ENCODE assay signal across 26 mouse cellular contexts in genomic region chr10:44091757-44092156, GRCm38 (mm10).
"Had no signal": no experiment of that assay in that cellular context is flagged by ENCODE, and none has a peak within 500 bp of the region (broad histone marks: within the 10 kb centered on the region; RNA-seq: fewer than 3 reads in every experiment).

No protein-coding gene starts in this region.

- DNase-seq: gastrocnemius, postnatal 14 days; gastrocnemius, postnatal 36 days; heart, adult 18-20 months; heart, postnatal 10 days; heart, postnatal 4 days; kidney, adult 11 months; kidney, adult 2 months; kidney, adult 9 months; kidney, postnatal 14 days; kidney, postnatal 4 days; liver; liver, embryonic 13.5 days had no signal

- H3K27ac ChIP-seq: heart, embryonic 10.5 days; hindbrain, embryonic 13.5 days; hindbrain, embryonic 15.5 days; hindbrain, postnatal 0 days; kidney, embryonic 15.5 days; kidney, postnatal 0 days; layer of hippocampus, adult 2 months; left cerebral cortex, adult 2 months; limb, embryonic 10.5 days; limb, embryonic 12.5 days; liver, embryonic 13.5 days; liver, embryonic 15.5 days had no signal

- H3K27me3 ChIP-seq: heart, embryonic 12.5 days; hindbrain, embryonic 13.5 days; hindbrain, embryonic 15.5 days; kidney, embryonic 15.5 days; limb, embryonic 12.5 days; liver, embryonic 13.5 days; liver, embryonic 15.5 days had no signal

- H3K4me3 ChIP-seq: heart, embryonic 10.5 days; heart, embryonic 12.5 days; hindbrain, embryonic 13.5 days; hindbrain, embryonic 15.5 days; kidney, embryonic 15.5 days; layer of hippocampus, adult 2 months; left cerebral cortex, adult 2 months; limb, embryonic 10.5 days; limb, embryonic 12.5 days; liver, embryonic 13.5 days; liver, embryonic 15.5 days had no signal

- H3K4me1 ChIP-seq: heart, embryonic 10.5 days; heart, embryonic 12.5 days; hindbrain, embryonic 13.5 days; hindbrain, embryonic 15.5 days; kidney, embryonic 15.5 days; limb, embryonic 10.5 days; limb, embryonic 12.5 days; liver, embryonic 13.5 days; liver, embryonic 15.5 days had no signal

- ATAC-seq: hindbrain, postnatal 0 days; intestine, embryonic 16.5 days had no signal

- H3K9me3 ChIP-seq: liver, embryonic 15.5 days had no signal

- H3K4me2 ChIP-seq: heart, embryonic 12.5 days; hindbrain, embryonic 13.5 days; hindbrain, embryonic 15.5 days; kidney, embryonic 15.5 days; limb, embryonic 12.5 days; liver, embryonic 11.5 days; liver, embryonic 13.5 days; liver, embryonic 15.5 days had no signal

- H3K36me3 ChIP-seq: heart, embryonic 10.5 days; heart, embryonic 12.5 days; hindbrain, embryonic 13.5 days; hindbrain, embryonic 15.5 days; kidney, embryonic 15.5 days; limb, embryonic 10.5 days; limb, embryonic 12.5 days; liver, embryonic 13.5 days; liver, embryonic 15.5 days had no signal

- H3K9ac ChIP-seq: heart, embryonic 12.5 days; hindbrain, embryonic 13.5 days; hindbrain, embryonic 15.5 days; kidney, embryonic 15.5 days; limb, embryonic 12.5 days; liver, embryonic 13.5 days; liver, embryonic 15.5 days had no signal
